Mouse (Mus musculus): ENCODE measurements at regions not wholly inside any gene's neighbourhood (a gene's known extent, or its start where the extent isn't known, plus 50 kb on each side); places are given as distances from the start of the nearest gene placed in this dataset.

DNA sequence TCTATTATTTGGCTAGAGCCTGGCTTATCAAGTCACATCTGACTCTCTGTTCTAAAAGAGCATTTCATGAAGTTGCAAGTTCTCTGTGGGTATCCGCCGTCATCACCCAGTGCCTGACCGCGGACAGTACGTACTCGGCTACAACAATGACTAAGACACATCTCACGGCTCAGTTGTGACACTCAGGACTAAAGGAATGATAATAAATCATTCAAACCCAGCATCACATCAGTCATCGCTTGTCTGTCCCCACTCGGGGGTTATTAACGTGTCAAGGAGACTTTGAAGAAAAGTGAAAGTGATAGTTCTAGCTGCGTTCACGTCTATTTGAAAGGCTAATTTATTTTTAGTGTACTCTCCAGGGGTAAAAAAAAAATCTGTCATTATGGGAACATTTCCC, 61.4 kb upstream of the Map4k3 start:
- peak; percentile 27 to 54 for DNase-seq

DNA sequence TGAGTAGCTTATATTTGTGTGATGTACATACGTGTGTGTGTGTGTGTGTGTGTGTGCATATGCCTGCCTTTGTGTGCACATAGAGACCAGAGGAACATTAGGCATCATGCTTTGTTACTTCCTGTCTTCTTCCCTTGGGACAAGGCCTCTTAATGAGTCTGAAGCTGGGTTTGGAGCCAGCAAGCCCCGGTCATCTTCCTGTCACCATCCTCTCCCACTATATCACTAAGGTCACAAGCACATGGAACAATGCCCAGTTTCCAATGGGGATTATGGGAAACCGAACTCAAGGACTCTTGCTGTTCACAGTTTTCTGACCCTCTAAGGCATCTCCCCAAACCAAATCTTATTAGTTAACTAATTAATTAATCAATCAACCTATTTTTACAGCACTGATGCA, 60.7 kb upstream of the Map4k3 start:
- peak; percentile 37 to 49 for DNase-seq

DNA sequence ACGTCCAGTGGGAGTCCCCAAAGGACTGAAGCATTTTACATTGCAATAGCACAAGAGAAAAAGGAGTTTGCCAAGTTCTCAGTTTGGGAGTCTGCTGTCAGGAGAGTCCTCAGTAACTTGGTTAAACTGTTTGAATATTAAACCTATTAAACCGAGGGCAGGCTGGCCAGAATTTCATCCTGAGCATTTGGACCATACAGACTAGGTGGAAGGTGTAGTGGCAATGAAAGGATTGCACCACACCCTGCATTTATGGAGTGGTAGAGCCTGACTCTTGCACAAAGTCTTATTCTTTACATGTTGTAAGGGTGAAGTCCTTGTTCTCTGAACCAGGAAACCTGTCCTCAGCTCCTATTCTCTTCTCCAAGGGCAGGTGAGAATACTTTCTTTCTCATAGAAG, 58.6 kb upstream of the Map4k3 start:
- no peak for DNase-seq

DNA sequence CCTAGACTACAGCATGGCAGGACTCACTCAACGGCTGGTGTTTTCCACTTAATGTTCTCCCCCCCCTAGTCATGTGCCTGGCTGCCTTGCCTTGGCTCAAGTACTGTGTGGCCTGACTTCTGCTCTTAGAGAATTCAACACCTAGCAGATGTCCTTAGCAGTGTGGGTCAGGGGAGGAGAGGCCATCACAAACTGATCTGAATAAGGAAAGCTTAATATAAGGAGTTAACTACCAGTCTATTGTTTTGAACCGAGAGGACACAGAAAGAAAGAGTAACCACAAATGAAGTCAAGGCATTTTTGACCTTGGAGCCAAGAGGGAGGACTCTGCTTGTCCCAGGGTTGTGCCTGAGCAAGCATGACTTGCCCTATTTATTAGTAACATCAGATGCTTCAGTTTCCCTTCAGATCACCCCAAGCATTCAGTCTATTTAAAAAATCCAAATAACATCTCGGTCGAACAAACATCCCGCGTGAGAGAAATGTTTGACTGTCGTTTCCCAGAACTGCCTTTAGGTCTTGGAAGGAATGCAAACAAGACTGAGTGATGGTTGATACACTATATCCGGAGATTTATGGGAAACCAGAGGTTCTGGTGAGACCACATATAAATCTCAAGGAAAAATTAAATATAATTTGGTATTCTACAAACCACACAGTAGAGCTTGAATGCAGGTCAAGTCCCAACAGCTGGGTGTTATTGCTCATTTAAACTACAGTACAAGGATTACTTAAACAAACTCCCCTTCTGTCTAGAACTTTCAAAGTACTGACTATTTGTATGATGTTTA, 58.0 kb upstream of the Map4k3 start:
- no peak for DNase-seq

DNA sequence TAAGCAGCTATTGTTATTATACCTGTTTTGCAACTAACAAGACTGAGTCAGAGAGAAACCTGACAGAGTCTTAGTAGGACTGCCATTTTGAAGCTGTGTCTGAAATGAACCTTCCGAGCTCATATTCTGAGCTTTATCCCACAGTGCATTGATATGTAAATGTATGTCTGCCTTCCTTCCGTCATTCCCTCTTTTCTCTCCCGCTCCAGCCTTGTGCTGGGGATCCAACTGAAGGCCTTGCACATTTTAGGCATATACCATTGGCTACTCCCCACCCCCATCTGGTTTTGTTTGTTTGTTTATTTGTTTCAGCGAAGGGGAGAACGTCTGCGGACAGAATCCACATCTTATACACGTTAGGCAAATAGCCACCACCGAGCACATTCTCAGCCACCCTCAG, 57.2 kb upstream of the Map4k3 start:
- DNase-seq, result no peak

DNA sequence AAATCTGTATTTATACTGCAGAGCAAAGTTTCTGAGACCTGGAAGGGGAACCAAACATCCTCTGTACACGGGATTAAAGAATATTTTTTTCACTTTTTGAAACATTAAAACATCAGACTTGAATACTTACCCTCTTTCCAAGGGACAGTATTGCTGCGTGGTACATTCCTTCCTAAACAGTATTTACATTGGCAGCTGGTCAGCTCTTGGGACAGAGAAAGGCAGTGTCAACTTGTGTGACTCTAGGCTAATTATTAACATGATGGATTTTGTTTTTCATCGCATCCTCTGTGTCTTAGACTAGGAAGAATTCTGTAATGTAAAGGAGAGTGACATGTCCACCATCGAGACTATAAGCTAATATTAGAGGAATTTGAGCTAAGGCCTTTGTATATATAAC, 56.8 kb upstream of the Map4k3 start:
- DNase-seq, result no peak

DNA sequence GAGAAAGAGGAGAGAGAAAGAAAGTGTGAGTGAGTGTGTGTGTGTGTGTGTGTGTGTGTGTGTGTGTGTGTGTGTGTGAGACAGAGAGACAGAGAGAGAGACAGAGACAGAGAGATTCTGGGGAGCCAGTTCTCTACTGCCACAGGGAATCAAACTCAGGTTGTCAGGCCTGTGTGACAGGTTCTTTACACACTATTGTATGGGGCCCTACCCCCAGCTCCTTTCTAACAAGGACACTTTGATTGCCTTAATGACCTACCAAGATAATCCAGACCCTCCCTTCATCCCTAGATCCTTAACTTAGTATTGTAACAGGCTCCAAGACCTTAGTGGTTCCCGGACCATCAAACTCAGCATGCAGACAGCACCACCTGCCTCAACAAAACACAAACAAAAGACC, 53.9 kb upstream of the Map4k3 start:
- no peak for DNase-seq

DNA sequence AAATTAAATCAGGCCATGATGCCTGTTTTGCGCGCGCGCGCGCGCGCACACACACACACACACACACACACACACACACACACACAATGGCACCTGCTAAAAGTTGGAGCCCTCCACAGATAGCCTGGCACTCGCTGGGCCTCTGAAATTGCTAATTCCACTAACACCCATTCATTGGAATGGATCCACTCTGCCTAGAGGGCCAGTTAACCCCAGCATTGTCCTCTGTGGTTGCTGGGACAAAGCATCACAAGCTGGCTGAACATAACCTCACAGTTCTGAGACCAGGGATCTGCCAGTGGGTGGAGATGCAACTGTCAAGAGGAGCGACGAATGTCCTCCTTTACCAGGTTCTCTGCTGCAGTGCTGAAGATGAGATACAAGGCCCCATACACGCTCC, 53.3 kb upstream of the Map4k3 start:
- DNase-seq, result no peak

DNA sequence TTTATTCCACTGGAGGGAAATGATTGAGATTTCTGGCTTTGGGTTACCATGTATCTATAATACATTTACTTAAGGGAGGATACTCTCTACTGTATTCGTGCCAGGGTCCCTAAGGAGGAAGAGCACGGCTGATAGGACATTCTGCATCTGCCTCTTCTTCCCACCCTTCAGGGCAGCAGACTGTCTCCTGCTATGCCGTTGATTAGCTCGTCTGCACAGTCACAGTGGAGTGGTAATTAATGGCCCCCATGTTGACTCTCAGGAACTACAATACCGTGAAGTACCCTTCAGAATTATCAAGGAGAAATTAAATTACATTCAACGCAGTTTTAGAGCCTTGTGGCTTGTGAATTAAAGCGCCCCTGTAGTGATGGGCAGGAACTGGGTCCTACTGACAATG, 52.0 kb upstream of the Map4k3 start:
- no peak for DNase-seq

DNA sequence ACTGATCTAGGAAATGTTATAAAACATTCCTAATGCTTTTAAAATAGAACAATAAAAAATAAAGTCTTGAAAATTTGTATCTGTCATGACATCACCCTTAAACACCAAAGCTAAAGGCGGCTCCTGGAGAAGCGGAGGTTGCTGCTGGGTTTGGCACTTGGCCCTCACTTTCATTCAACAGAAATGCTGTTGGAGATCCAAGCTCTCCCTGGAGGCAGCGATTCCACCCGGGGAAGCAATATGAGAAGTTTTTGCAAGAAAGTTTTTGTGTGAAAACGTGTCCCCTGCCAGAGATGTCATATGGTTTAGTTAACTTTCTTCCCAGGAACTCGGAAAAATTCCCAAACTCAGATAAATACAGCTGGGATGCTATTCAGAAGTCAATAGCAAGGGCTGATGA, 51.5 kb upstream of the Map4k3 start:
- no peak for DNase-seq

All from adrenal gland, postnatal 36 days (tissue).